Mouse (Mus musculus) macrophage (primary cell): ENCODE data around the gene Osbp2. TPM values are rescaled to one million over a fixed set of nuclear protein-coding genes. Genes with fewer than 3 reads are reported as not detected.

ENCODE experiments used
- H3K27ac ChIP-seq: fragments of 350-480 bp; formaldehyde crosslinking; 2 replicates; pipeline ENCODE4 v1.9.0; 2021
- H3K36me3 ChIP-seq: fragments of 350-480 bp; formaldehyde crosslinking; 2 replicates; pipeline ENCODE4 v1.9.0; 2021; ENCODE audit errors: inconsistent target
- H3K4me3 ChIP-seq: fragments of 350-480 bp; formaldehyde crosslinking; 2 replicates; pipeline ENCODE4 v1.9.0; 2021; ENCODE audit errors: inconsistent target
- H3K79me2 ChIP-seq: fragments of 350-480 bp; formaldehyde crosslinking; 2 replicates; pipeline ENCODE4 v1.9.0; 2021; ENCODE audit errors: inconsistent target
- WGBS: methylation state at CpG from one replicate; pipeline ENCODE4 v1.1.7; 2026; ENCODE audit warnings: inconsistent platforms; ENCODE audit not compliant: missing documents; 5-methylcytosine and 5-hydroxymethylcytosine counted together
- polyA plus RNA-seq: library from polyadenylated mRNA; stranded (reverse); fragments of 250-400 nt; gene quantifications from 3 replicates; pipeline ENCODE4 v1.2.4, GENCODE M21; 2018; ENCODE audit warnings: inconsistent platforms

Gene Osbp2
- polyA plus RNA-seq, 1 experiment from 2014 or later: 28.2 TPM

- H3K79me2 ChIP-seq: no peaks in the 10 kb centered on the region
- no peaks in the 10 kb centered on the region for H3K36me3 ChIP-seq
- 18% methylated on average over 46 of the region's 46 CpGs for WGBS
- H3K27ac ChIP-seq: peak within 1 kb of the TSS; percentile 47
- peak within 1 kb of the TSS; percentile 48 for H3K4me3 ChIP-seq
Observed at GRCm38 (mm10) chr11:3894406-3895281, 30.9 kb upstream of the Osbp2 start, which contains the start of the genes 4921536K21Rik and Dusp18. TSS of gene 4921536K21Rik (minus strand) at chr11:3895098. TSS of gene Dusp18 (plus strand) at chr11:3895240.

GRCm38 (mm10) chr11:3893970-3894369 lies 30.3 kb upstream of the Osbp2 start:
- no peaks in the 10 kb centered on the region for H3K36me3 ChIP-seq

GRCm38 (mm10) chr11:3887331-3887730 lies 23.6 kb upstream of the Osbp2 start:
- H3K36me3 ChIP-seq: no peaks in the 10 kb centered on the region

More at GRCm38 (mm10) chr11:3893970-3894369, 30.3 kb upstream of the Osbp2 start:
- 72% methylated on average over 6 of the region's 6 CpGs for WGBS
- H3K4me3 ChIP-seq: no peak overlapping the region
- no peak overlapping the region for H3K27ac ChIP-seq
- no peaks in the 10 kb centered on the region for H3K79me2 ChIP-seq

GRCm38 (mm10) chr11:3883711-3884110 lies 20.0 kb upstream of the Osbp2 start:
- Histone ChIP-seq H3K36me3 (no peaks in the 10 kb centered on the region), H3K4me3 (no peak overlapping the region), H3K27ac (no peak overlapping the region), H3K79me2 (no peaks in the 10 kb centered on the region)
- WGBS: 28% methylated on average over 3 of the region's 3 CpGs

More at GRCm38 (mm10) chr11:3887331-3887730, 23.6 kb upstream of the Osbp2 start:
- Histone ChIP-seq H3K4me3 (no peak overlapping the region), H3K79me2 (no peaks in the 10 kb centered on the region), H3K27ac (no peak overlapping the region)
- 95% methylated on average over 5 of the region's 5 CpGs for WGBS

GRCm38 (mm10) chr11:3879836-3880235 lies 16.1 kb upstream of the Osbp2 start:
- Histone ChIP-seq H3K79me2 (no peaks in the 10 kb centered on the region), H3K4me3 (no peak overlapping the region)
- 45% methylated on average over 2 of the region's 2 CpGs for WGBS

GRCm38 (mm10) chr11:3878660-3879059 lies 15.0 kb upstream of the Osbp2 start:
- no peaks in the 10 kb centered on the region for H3K79me2 ChIP-seq
- H3K4me3 ChIP-seq: no peak overlapping the region
- 72% methylated on average over 7 of the region's 7 CpGs for WGBS
- H3K36me3 ChIP-seq: no peaks in the 10 kb centered on the region
- peak overlapping the region; percentile 56 for H3K27ac ChIP-seq

More at GRCm38 (mm10) chr11:3879836-3880235, 16.1 kb upstream of the Osbp2 start:
- H3K36me3 ChIP-seq: no peaks in the 10 kb centered on the region
- no peak overlapping the region for H3K27ac ChIP-seq

- 93% methylated on average over 6 of the region's 6 CpGs for WGBS
- Histone ChIP-seq H3K36me3 (no peaks in the 10 kb centered on the region), H3K79me2 (no peaks in the 10 kb centered on the region), H3K4me3 (no peak overlapping the region), H3K27ac (no peak overlapping the region)
Observed at GRCm38 (mm10) chr11:3876419-3876818, 12.7 kb upstream of the Osbp2 start.

- Histone ChIP-seq H3K27ac (no peak overlapping the region), H3K4me3 (peak overlapping the region; percentile 32), H3K36me3 (no peaks in the 10 kb centered on the region), H3K79me2 (no peaks in the 10 kb centered on the region; the same call in 1 of the 2 replicates)
- WGBS: 37% methylated on average over 6 of the region's 6 CpGs
Observed at GRCm38 (mm10) chr11:3864343-3864742, 640 bp upstream of the Osbp2 start.

- Histone ChIP-seq H3K36me3 (no peaks in the 10 kb centered on the region), H3K4me3 (peak overlapping the region; percentile 38), H3K79me2 (no peaks in the 10 kb centered on the region; the same call in 1 of the 2 replicates), H3K27ac (no peak overlapping the region)
- WGBS: 72% methylated on average over 17 of the region's 19 CpGs
Observed at GRCm38 (mm10) chr11:3862661-3863453, 846 bp downstream of the Osbp2 start.

GRCm38 (mm10) chr11:3860361-3860760 lies 3.3 kb downstream of the Osbp2 start:
- Histone ChIP-seq H3K79me2 (no peaks in the 10 kb centered on the region; the same call in 1 of the 2 replicates), H3K36me3 (no peaks in the 10 kb centered on the region), H3K27ac (no peak overlapping the region), H3K4me3 (no peak overlapping the region)
- 79% methylated on average over 4 of the region's 4 CpGs for WGBS

GRCm38 (mm10) chr11:3859778-3860177 lies 3.9 kb downstream of the Osbp2 start:
- no peaks in the 10 kb centered on the region for H3K36me3 ChIP-seq
- no peak overlapping the region for H3K27ac ChIP-seq
- no peaks in the 10 kb centered on the region; the same call in 1 of the 2 replicates for H3K79me2 ChIP-seq
- WGBS: 95% methylated on average over 4 of the region's 4 CpGs
- H3K4me3 ChIP-seq: no peak overlapping the region

- Histone ChIP-seq H3K4me3 (no peak overlapping the region), H3K27ac (no peak overlapping the region), H3K79me2 (no peaks in the 10 kb centered on the region; the same call in 1 of the 2 replicates), H3K36me3 (no peaks in the 10 kb centered on the region)
- 89% methylated on average over 5 of the region's 5 CpGs for WGBS
Observed at GRCm38 (mm10) chr11:3857902-3858301, 5.8 kb downstream of the Osbp2 start.

GRCm38 (mm10) chr11:3855846-3856245 lies 7.9 kb downstream of the Osbp2 start:
- 92% methylated on average over 5 of the region's 5 CpGs for WGBS
- Histone ChIP-seq H3K79me2 (no peaks in the 10 kb centered on the region), H3K27ac (no peak overlapping the region), H3K36me3 (no peaks in the 10 kb centered on the region), H3K4me3 (no peak overlapping the region)

- Histone ChIP-seq H3K4me3 (no peak overlapping the region), H3K36me3 (no peaks in the 10 kb centered on the region), H3K79me2 (no peaks in the 10 kb centered on the region), H3K27ac (no peak overlapping the region)
- WGBS: 88% methylated on average over 3 of the region's 3 CpGs
Observed at GRCm38 (mm10) chr11:3854156-3854555, 9.5 kb downstream of the Osbp2 start.
